Mouse (Mus musculus): ENCODE data around the gene Rdx. TPM values are rescaled to one million over a fixed set of nuclear protein-coding genes. Genes with fewer than 3 reads are reported as not detected.

Gene Rdx
- polyA plus RNA-seq, 1 experiment, result 19.9 TPM

DNA sequence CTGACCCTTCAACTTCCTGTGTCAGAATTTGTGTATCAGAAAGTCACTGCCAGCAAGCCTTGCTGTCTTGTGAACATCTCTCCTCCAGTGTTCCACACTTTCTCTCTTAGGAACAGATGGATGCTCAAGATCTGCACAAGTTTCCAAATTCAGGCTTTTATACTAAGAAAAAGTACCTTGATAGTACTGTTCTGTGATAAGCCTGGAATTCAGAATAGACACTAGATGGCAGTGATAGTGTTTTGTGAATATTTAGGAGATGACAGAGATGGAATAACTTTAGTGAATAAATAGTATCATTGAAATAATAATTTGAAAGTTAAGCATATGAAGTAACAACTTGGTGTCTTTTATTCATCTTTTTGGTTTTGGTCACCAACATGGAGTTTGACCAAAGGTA is 25.2 kb downstream of the Rdx start:
- H3K27ac ChIP-seq (ENCODE audit: control insufficient read depth, insufficient read depth, low read length), result no peak overlapping the region
- H3K4me1 ChIP-seq (replicated peaks; ENCODE audit: control insufficient read depth, insufficient read depth, low read length), result no peaks in the 10 kb centered on the region
- H3K4me3 ChIP-seq (ENCODE audit: control insufficient read depth, insufficient read depth, low read length), result no peak overlapping the region
- peaks cover 74% of the 10 kb centered on the region for H3K36me3 ChIP-seq (ENCODE audit: control insufficient read depth, insufficient read depth, low read length)
- TF ChIP-seq POLR2A (IDR thresholded peaks at IDR 0.05; ENCODE audit: control insufficient read depth, extremely low read depth, insufficient read depth, low read length, poor library complexity) (no peak), CTCF (IDR thresholded peaks at IDR 0.05; ENCODE audit: borderline replicate concordance, control insufficient read depth, extremely low read depth, insufficient read depth, low read length, poor library complexity) (no peak)
- no peaks in the 10 kb centered on the region for H3K27me3 ChIP-seq (ENCODE audit: control insufficient read depth, insufficient read depth, low read length)
- no peak for DNase-seq

DNA sequence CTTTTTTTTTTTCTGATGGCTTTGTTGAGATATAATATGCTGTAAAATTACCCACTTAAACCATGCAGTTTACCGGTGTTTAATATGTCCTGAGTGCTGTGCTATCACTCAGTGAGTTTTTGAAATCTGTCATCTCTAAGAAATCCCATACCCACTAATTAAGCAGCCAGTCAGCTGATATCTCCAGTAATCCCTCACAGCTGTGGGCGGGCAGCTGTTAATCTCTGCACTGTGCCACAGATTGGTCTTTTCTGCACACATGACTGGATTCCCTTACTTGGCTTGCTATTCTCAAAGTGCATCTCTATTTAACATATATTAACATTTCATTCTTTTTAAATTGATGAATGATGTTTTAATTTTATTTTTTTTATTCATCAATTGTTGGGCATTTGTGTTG is 29.1 kb downstream of the Rdx start:
- WGBS, result 99% methylated on average over 2 of the region's 2 CpGs
- Histone ChIP-seq H3K27ac (ENCODE audit: control insufficient read depth, insufficient read depth, low read length) (no peak overlapping the region), H3K36me3 (ENCODE audit: control insufficient read depth, insufficient read depth, low read length) (peaks cover 59% of the 10 kb centered on the region), H3K4me3 (ENCODE audit: control insufficient read depth, insufficient read depth, low read length) (no peak overlapping the region), H3K27me3 (ENCODE audit: control insufficient read depth, insufficient read depth, low read length) (no peaks in the 10 kb centered on the region), H3K4me1 (replicated peaks; ENCODE audit: control insufficient read depth, insufficient read depth, low read length) (no peaks in the 10 kb centered on the region)
- no peak for TF ChIP-seq POLR2A (IDR thresholded peaks at IDR 0.05; ENCODE audit: control insufficient read depth, extremely low read depth, insufficient read depth, low read length, poor library complexity)
- TF ChIP-seq CTCF (IDR thresholded peaks at IDR 0.05; ENCODE audit: borderline replicate concordance, control insufficient read depth, extremely low read depth, insufficient read depth, low read length, poor library complexity), result no peak
- no peak for DNase-seq

DNA sequence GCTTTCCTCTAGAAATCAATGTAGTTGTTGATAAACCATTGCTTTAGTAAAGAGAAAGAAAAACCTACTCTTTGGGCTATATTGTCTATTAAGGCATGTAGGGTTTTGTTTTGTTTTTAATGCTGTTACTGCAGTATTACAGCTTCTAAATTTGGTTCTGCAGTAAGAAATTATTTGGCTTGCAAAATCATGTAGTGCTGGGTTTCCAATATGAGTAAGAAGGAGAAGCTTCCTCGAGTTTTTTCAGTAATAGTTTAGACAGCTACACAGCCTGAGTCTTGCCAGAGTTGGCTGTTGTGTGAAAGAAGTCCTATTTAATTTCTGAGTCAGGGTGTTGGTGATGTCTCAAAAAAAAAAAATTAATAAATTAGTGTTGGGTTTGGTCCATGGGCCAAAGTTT is 30.7 kb downstream of the Rdx start:
- peaks cover 63% of the 10 kb centered on the region for H3K36me3 ChIP-seq (ENCODE audit: control insufficient read depth, insufficient read depth, low read length)
- no peaks in the 10 kb centered on the region for H3K27me3 ChIP-seq (ENCODE audit: control insufficient read depth, insufficient read depth, low read length)
- DNase-seq, result no peak
- no peak overlapping the region for H3K4me3 ChIP-seq (ENCODE audit: control insufficient read depth, insufficient read depth, low read length)
- no peak overlapping the region for H3K27ac ChIP-seq (ENCODE audit: control insufficient read depth, insufficient read depth, low read length)
- no peaks in the 10 kb centered on the region for H3K4me1 ChIP-seq (replicated peaks; ENCODE audit: control insufficient read depth, insufficient read depth, low read length)
- WGBS, result 89% methylated on average over 1 of the region's 1 CpGs
- TF ChIP-seq POLR2A (IDR thresholded peaks at IDR 0.05; ENCODE audit: control insufficient read depth, extremely low read depth, insufficient read depth, low read length, poor library complexity), result no peak
- no peak for TF ChIP-seq CTCF (IDR thresholded peaks at IDR 0.05; ENCODE audit: borderline replicate concordance, control insufficient read depth, extremely low read depth, insufficient read depth, low read length, poor library complexity)

DNA sequence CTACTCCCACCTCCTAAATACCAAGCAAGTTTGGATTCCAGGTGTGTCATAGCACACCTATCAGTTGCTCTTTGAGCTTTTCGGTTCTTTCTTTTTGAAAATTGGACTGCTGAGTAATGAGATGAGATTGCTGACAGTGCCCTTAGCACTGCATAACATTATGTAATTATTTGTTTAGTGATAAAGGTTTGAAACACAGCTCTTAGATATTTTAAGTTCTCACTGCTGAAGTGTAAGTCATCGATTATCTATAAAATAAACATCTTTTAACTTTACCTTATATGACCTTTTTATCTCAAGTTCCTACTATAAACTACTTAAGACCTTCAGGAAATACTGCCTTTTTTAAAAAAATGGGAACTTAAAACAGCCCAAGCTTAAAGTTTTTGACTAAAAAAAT is 35.0 kb downstream of the Rdx start:
- peaks cover 65% of the 10 kb centered on the region for H3K36me3 ChIP-seq (ENCODE audit: control insufficient read depth, insufficient read depth, low read length)

DNA sequence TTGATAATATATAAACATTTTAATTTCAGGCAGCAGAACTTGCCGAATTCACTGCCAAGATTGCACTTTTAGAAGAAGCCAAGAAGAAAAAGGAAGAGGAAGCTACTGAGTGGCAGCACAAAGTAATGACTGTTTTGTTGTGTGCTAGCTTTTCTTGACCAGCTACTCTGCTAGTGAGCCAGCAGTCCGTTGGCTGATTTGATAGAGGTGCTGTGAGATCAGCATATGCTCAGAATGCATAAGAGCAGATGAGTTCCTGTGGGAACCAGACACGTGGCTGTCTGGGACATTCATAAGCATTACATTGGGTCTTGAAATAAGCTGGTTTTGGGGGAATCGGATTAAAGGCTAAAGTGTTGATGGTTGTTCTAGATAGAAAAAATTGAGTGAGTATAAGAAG is 35.4 kb downstream of the Rdx start:
- no peaks in the 10 kb centered on the region for H3K4me1 ChIP-seq (replicated peaks; ENCODE audit: control insufficient read depth, insufficient read depth, low read length)
- no peak overlapping the region for H3K27ac ChIP-seq (ENCODE audit: control insufficient read depth, insufficient read depth, low read length)
- no peaks in the 10 kb centered on the region for H3K27me3 ChIP-seq (ENCODE audit: control insufficient read depth, insufficient read depth, low read length)
- peaks cover 67% of the 10 kb centered on the region for H3K36me3 ChIP-seq (ENCODE audit: control insufficient read depth, insufficient read depth, low read length)
- no peak for TF ChIP-seq CTCF (IDR thresholded peaks at IDR 0.05; ENCODE audit: borderline replicate concordance, control insufficient read depth, extremely low read depth, insufficient read depth, low read length, poor library complexity)
- no peak for TF ChIP-seq POLR2A (IDR thresholded peaks at IDR 0.05; ENCODE audit: control insufficient read depth, extremely low read depth, insufficient read depth, low read length, poor library complexity)
- H3K4me3 ChIP-seq (ENCODE audit: control insufficient read depth, insufficient read depth, low read length), result no peak overlapping the region
- WGBS, result 79% methylated on average over 4 of the region's 4 CpGs
- DNase-seq, result no peak

More for the DNA sequence above, 35.0 kb downstream of the Rdx start:
- Histone ChIP-seq H3K27ac (ENCODE audit: control insufficient read depth, insufficient read depth, low read length) (no peak overlapping the region), H3K4me1 (replicated peaks; ENCODE audit: control insufficient read depth, insufficient read depth, low read length) (no peaks in the 10 kb centered on the region), H3K4me3 (ENCODE audit: control insufficient read depth, insufficient read depth, low read length) (no peak overlapping the region), H3K27me3 (ENCODE audit: control insufficient read depth, insufficient read depth, low read length) (no peaks in the 10 kb centered on the region)
- WGBS, result 84% methylated on average over 2 of the region's 2 CpGs
- DNase-seq, result no peak
- TF ChIP-seq CTCF (IDR thresholded peaks at IDR 0.05; ENCODE audit: borderline replicate concordance, control insufficient read depth, extremely low read depth, insufficient read depth, low read length, poor library complexity), result no peak

DNA sequence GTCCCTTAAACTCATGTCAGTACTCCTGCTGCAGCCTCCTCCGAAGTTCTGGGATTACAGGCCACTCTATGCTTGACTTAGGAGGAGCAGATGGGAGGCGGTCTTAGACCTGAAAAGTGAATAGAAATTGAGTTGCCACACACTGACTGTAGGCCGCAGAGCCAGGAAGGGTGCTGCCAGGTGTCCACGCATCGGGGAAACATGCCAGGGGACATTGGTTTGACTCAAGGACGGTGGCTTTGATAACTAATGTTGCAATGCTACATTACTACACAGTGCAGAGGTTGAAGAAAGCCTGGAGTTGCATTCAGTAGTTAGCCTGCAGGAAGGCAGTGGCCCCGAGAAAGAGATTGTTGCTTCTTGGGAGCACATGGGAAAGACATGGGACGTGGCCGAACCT is 44.8 kb downstream of the Rdx start:
- 94% methylated on average over 9 of the region's 9 CpGs for WGBS
- TF ChIP-seq CTCF (IDR thresholded peaks at IDR 0.05; ENCODE audit: borderline replicate concordance, control insufficient read depth, extremely low read depth, insufficient read depth, low read length, poor library complexity), result no peak
- no peak for TF ChIP-seq POLR2A (IDR thresholded peaks at IDR 0.05; ENCODE audit: control insufficient read depth, extremely low read depth, insufficient read depth, low read length, poor library complexity)
- Histone ChIP-seq H3K27ac (ENCODE audit: control insufficient read depth, insufficient read depth, low read length) (no peak overlapping the region), H3K4me1 (replicated peaks; ENCODE audit: control insufficient read depth, insufficient read depth, low read length) (no peaks in the 10 kb centered on the region), H3K4me3 (ENCODE audit: control insufficient read depth, insufficient read depth, low read length) (no peak overlapping the region), H3K36me3 (ENCODE audit: control insufficient read depth, insufficient read depth, low read length) (peaks cover 18% of the 10 kb centered on the region), H3K27me3 (ENCODE audit: control insufficient read depth, insufficient read depth, low read length) (no peaks in the 10 kb centered on the region)
- no peak for DNase-seq

DNA sequence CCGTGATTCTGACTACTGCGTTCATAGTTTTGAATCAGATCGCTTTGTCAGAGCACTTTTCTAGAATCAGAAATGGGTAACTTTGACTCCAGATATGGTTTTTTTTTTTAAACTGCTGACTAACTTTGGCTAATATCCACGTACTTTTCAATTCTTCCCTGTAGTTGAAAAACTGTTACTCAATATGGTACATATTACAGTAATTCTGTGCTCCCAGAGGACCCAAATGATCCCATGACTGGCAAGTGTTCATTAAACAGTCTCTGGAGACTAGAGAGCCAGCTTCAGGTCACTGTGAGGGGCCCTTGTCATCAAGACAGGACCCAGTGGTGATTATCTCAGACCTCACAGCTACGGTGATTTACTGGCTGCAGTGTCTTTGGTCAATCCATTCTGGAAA is 45.3 kb downstream of the Rdx start:
- Histone ChIP-seq H3K27me3 (ENCODE audit: control insufficient read depth, insufficient read depth, low read length) (no peaks in the 10 kb centered on the region), H3K4me1 (replicated peaks; ENCODE audit: control insufficient read depth, insufficient read depth, low read length) (no peaks in the 10 kb centered on the region), H3K36me3 (ENCODE audit: control insufficient read depth, insufficient read depth, low read length) (peaks cover 13% of the 10 kb centered on the region), H3K4me3 (ENCODE audit: control insufficient read depth, insufficient read depth, low read length) (no peak overlapping the region), H3K27ac (ENCODE audit: control insufficient read depth, insufficient read depth, low read length) (no peak overlapping the region)
- WGBS, result 94% methylated on average over 5 of the region's 5 CpGs
- TF ChIP-seq POLR2A (IDR thresholded peaks at IDR 0.05; ENCODE audit: control insufficient read depth, extremely low read depth, insufficient read depth, low read length, poor library complexity), result no peak
- no peak for TF ChIP-seq CTCF (IDR thresholded peaks at IDR 0.05; ENCODE audit: borderline replicate concordance, control insufficient read depth, extremely low read depth, insufficient read depth, low read length, poor library complexity)
- DNase-seq, result no peak

Measured in thymus, adult 2 months (tissue).